Mouse (Mus musculus) c-Kit-positive CD71-positive TER-119-negative erythroid progenitor cells, embryonic 14.5 days (primary cell): ENCODE data around the gene Olfr985.

ENCODE experiments used
- DNase-seq: peaks from one replicate; pipeline ENCODE4 v3.0.0-alpha.2; 2013; ENCODE audit warnings: low read depth

The Olfr985 gene

DNA sequence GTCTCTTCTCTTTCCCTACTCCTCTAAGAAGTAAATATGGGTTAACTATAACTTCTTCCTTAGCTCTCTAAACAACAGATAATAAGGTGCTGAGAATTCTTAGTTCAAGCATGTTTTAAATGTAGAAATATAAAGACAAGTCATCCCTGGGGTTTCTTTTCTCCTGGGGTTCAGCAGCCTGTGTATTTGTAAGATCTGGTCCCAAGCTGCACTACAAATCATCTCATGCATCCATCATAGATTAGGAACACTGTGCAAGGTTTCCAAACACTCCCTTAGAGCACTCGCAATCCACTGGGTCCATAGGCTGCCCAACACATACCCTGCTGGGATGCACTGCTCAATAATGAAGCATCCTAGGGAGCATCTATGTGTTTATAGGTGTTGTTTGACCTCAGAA lies at the start of gene Olfr985:
TSS of gene Olfr985 (minus strand) at position 101 of the 400 bp plus-strand sequence.
- no peak for DNase-seq

GRCm38 (mm10) chr9:40177017-40177416 lies 47.0 kb upstream of the Olfr985 start:
- DNase-seq = no peak

DNA sequence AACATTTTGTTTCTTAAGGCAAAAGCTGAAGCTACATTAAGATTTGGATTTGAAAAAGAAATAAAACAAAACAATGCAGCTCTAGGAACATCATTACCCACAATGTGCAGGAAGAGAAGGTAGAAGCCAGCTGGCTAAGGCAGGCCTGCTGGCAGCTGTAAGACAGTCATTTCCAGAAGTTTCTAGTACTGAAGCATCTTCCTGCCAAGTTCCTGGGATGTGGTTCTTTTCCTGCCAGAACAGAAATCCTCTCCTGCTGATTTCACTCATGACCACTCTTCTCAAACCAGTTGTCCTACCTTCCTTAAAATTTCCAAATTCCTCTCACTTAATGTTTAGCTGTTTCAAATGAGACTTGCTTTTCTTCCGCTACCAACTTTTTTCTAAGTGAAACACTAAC lies 36.5 kb upstream of the Olfr985 start:
- DNase-seq = no peak

GRCm38 (mm10) chr9:40155118-40155644 lies 25.2 kb upstream of the Olfr985 start:
- DNase-seq = no peak

- DNase-seq = no peak
Observed at GRCm38 (mm10) chr9:40141544-40141943, 11.6 kb upstream of the Olfr985 start.

GRCm38 (mm10) chr9:40139484-40139883 lies 9.5 kb upstream of the Olfr985 start:
- no peak for DNase-seq

- no peak for DNase-seq
Observed at GRCm38 (mm10) chr9:40136987-40137688, 7.2 kb upstream of the Olfr985 start.

DNA sequence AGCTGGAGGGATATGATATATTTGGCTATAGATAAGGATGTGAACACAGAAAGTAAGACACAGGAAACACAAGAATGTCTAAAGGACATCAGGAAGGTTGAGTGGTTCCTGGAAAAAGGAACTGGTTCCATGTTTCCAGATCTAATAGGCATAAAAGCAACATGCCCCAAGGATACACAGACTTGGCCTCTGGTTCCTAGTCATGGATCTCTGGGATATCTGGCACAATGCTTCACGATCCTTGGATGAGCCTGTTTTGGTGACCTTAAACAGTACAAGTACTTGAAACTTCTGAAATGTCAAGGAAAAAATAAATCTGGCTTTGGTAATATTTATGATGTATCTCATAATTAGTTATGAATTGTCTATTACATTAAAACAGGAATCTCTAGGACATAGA lies 572 bp upstream of the Olfr985 start:
- DNase-seq = no peak

DNA sequence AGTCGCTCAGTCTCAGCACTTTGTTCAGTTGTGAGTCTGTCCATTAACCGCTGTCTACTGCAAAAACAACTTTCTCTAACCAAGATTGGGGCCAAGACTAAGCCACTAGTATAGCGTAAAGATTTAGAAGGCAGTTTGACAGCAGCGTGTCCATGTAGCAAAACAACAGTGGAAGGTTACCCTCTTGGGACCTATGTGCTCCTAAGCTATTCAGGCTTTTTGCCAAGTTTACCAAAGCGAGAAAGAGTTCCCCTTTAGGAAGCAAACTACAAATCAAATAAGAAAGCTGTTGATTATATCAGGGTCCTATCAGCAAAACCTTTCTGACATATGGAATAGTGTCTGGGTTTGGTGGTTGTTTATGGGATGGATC lies 12.7 kb downstream of the Olfr985 start:
- DNase-seq = no peak

DNA sequence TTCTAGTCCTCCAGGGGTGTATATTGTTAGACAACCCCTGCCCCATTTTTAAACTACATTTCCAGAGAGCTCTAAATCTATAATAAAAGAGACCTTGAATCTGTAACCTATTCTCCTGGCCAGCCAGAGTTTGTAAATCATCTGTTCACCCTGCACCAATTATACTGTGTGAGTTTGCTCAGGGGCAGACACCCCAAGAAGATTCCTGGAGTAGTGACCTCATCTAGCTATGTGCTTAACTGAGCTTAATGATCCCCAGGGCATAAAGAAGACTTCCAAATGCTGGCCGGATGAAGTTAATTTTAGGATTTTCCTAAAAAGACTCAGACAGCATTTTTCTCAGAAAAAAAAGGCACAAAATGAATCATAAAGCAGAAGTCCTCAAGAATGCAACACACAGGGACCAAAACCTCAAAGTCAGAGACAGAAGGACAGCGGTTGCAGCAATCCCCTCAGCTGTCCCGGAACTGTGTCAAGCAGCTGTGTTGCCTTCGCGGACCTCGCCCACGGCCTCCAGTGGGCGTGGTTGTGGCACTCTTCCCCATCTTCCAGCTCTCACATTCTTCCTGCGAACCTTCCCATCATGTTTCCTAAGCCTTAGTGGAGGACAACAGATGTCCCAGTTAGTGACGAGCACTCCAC lies 13.2 kb downstream of the Olfr985 start:
- DNase-seq = no peak

- DNase-seq = no peak
Observed at GRCm38 (mm10) chr9:40114106-40114505, 15.9 kb downstream of the Olfr985 start, which contains the start of gene Olfr984. TSS of gene Olfr984 (minus strand) at chr9:40114206.

- no peak for DNase-seq
Observed at GRCm38 (mm10) chr9:40094769-40095168, 35.2 kb downstream of the Olfr985 start.

GRCm38 (mm10) chr9:40093495-40093894 lies 36.5 kb downstream of the Olfr985 start, which contains the start of gene Olfr983:
TSS of gene Olfr983 (minus strand) at chr9:40093595.
- DNase-seq = no peak
